Mouse (Mus musculus) MEL (cell line): ENCODE measurements at regions not wholly inside any gene's neighbourhood (a gene's known extent, or its start where the extent isn't known, plus 50 kb on each side); places are given as distances from the start of the nearest gene placed in this dataset.

Experiments
- DNase-seq: peaks from one replicate; pipeline ENCODE4 v3.0.0; 2011; ENCODE audit warnings: low read depth, low spot score
- H3K27ac ChIP-seq: 2 replicates; pipeline ENCODE4 v1.5.1; 2012; ENCODE audit warnings: low read depth, mild to moderate bottlenecking, control low read depth, low read length, moderate library complexity; ENCODE audit not compliant: control insufficient read depth
- H3K27me3 ChIP-seq, 2 experiments: fragments of 150-350 bp in 1 of 2; sonication (generic) in 1 of 2; 2 replicates each; pipeline ENCODE4 v1.6.1; 2012; ENCODE audit warnings: low read length in 2 of 2, mild to moderate bottlenecking in 2 of 2, improper control_type of control experiment in 1 of 2, moderate library complexity in 1 of 2; ENCODE audit not compliant: insufficient read depth in 2 of 2, control insufficient read depth in 1 of 2
- H3K36me3 ChIP-seq, 2 experiments: 2 replicates each; pipeline ENCODE4 v1.6.1; 2012 to 2014; ENCODE audit warnings: low read length in 2 of 2, improper control_type of control experiment in 1 of 2, inconsistent platforms in 1 of 2, mild to moderate bottlenecking in 1 of 2; ENCODE audit not compliant: insufficient read depth in 2 of 2, control insufficient read depth in 1 of 2
- H3K4me1 ChIP-seq, 2 experiments: fragments of 150-350 bp in 1 of 2; sonication (generic) in 1 of 2; 2 replicates each; pipeline ENCODE4 v1.6.1; 2012; ENCODE audit warnings: low read length in 2 of 2, improper control_type of control experiment in 1 of 2, mild to moderate bottlenecking in 1 of 2; ENCODE audit not compliant: insufficient read depth in 2 of 2, control insufficient read depth in 1 of 2
- H3K4me3 ChIP-seq, 2 experiments: fragments of 150-350 bp in 1 of 2; sonication (generic) in 1 of 2; 2 replicates each; pipeline ENCODE4 v1.5.1; 2012; ENCODE audit warnings: low read depth in 2 of 2, low read length in 2 of 2, mild to moderate bottlenecking in 2 of 2, moderate library complexity in 2 of 2, control low read depth in 1 of 2, improper control_type of control experiment in 1 of 2; ENCODE audit not compliant: control insufficient read depth in 1 of 2, insufficient read depth in 1 of 2
- H3K79me2 ChIP-seq: 2 replicates; pipeline ENCODE4 v1.6.1; 2012; ENCODE audit warnings: mild to moderate bottlenecking, low read length, moderate library complexity; ENCODE audit not compliant: control insufficient read depth, poor library complexity, insufficient read depth
- H3K9ac ChIP-seq: 2 replicates; pipeline ENCODE4 v1.6.1; 2012; ENCODE audit warnings: low read depth, mild to moderate bottlenecking, control low read depth, low read length, moderate library complexity; ENCODE audit not compliant: control insufficient read depth, poor library complexity, severe bottlenecking
- H3K9me3 ChIP-seq: fragments of 150-350 bp; sonication (generic); replicated peaks from 2 replicates; pipeline ENCODE4 v1.6.1; 2012; ENCODE audit warnings: mild to moderate bottlenecking, low read length, improper control_type of control experiment, moderate library complexity; ENCODE audit not compliant: insufficient read depth
- CHD1 ChIP-seq: IDR thresholded peaks from 2 replicates; pipeline ENCODE4 v1.6.1; 2012; ENCODE audit warnings: low read depth, mild to moderate bottlenecking, inconsistent platforms, low read length, improper control_type of control experiment
- CTCF ChIP-seq, 3 experiments: IDR thresholded peaks in 2 of 3; conservative IDR thresholded peaks in 1 of 3; 2 replicates each; pipeline ENCODE4 v1.5.1; 2011 to 2012; ENCODE audit warnings: low read length in 3 of 3, low read depth in 2 of 3, mild to moderate bottlenecking in 2 of 3, improper control_type of control experiment in 1 of 3, inconsistent platforms in 1 of 3, mixed read lengths in 1 of 3, moderate library complexity in 1 of 3; ENCODE audit not compliant: control insufficient read depth in 1 of 3, insufficient read depth in 1 of 3, poor library complexity in 1 of 3, severe bottlenecking in 1 of 3
- E2F4 ChIP-seq: IDR thresholded peaks from 2 replicates; pipeline ENCODE4 v1.6.1; 2011; ENCODE audit warnings: low read depth, low read length, improper control_type of control experiment, borderline replicate concordance
- ELF1 ChIP-seq: IDR thresholded peaks from 2 replicates; pipeline ENCODE4 v1.6.1; 2014; ENCODE audit warnings: low read depth, mild to moderate bottlenecking, inconsistent platforms, low read length, improper control_type of control experiment, moderate library complexity
- GATA1 ChIP-seq: IDR thresholded peaks from 2 replicates; pipeline ENCODE4 v1.6.1; 2011; ENCODE audit warnings: low read depth, low read length, improper control_type of control experiment
- MAX ChIP-seq: IDR thresholded peaks from 2 replicates; pipeline ENCODE4 v1.6.1; 2011; ENCODE audit warnings: low read length, improper control_type of control experiment
- MXI1 ChIP-seq: IDR thresholded peaks from 2 replicates; pipeline ENCODE4 v1.6.1; 2011; ENCODE audit warnings: mild to moderate bottlenecking, low read depth, low read length, improper control_type of control experiment
- MYB ChIP-seq: IDR thresholded peaks from 2 replicates; pipeline ENCODE4 v1.6.1; 2011; ENCODE audit warnings: mild to moderate bottlenecking, low read depth, low read length, improper control_type of control experiment
- POLR2A ChIP-seq, 2 experiments: IDR thresholded peaks; 2 replicates each; pipeline ENCODE4 v1.6.1; 2011 to 2012; ENCODE audit warnings: low read length in 2 of 2, mild to moderate bottlenecking in 2 of 2, control low read depth in 1 of 2, improper control_type of control experiment in 1 of 2, low read depth in 1 of 2, moderate library complexity in 1 of 2; ENCODE audit not compliant: control insufficient read depth in 1 of 2, insufficient read depth in 1 of 2, poor library complexity in 1 of 2
- POLR2AphosphoS5 ChIP-seq: IDR thresholded peaks from 2 replicates; pipeline ENCODE4 v1.6.1; 2012; ENCODE audit warnings: low read depth, borderline replicate concordance, mild to moderate bottlenecking, inconsistent platforms, low read length, moderate library complexity, mixed read lengths
- SIN3A ChIP-seq: IDR thresholded peaks from 2 replicates; pipeline ENCODE4 v1.6.1; 2012; ENCODE audit warnings: low read length, improper control_type of control experiment, inconsistent platforms
- SMC3 ChIP-seq: IDR thresholded peaks from 2 replicates; pipeline ENCODE4 v1.6.1; 2011; ENCODE audit warnings: low read depth, low read length, improper control_type of control experiment
- TAL1 ChIP-seq: IDR thresholded peaks from 2 replicates; pipeline ENCODE4 v1.6.1; 2012; ENCODE audit warnings: mild to moderate bottlenecking, inconsistent platforms, low read length, moderate library complexity, mixed read lengths
- TBP ChIP-seq: IDR thresholded peaks from 2 replicates; pipeline ENCODE4 v1.8.0; 2011; ENCODE audit warnings: low read depth, low read length, improper control_type of control experiment
- UBTF ChIP-seq: IDR thresholded peaks from 2 replicates; pipeline ENCODE4 v1.6.1; 2012; ENCODE audit warnings: low read depth, mild to moderate bottlenecking, inconsistent platforms, low read length, improper control_type of control experiment, moderate library complexity, borderline replicate concordance; ENCODE audit not compliant: insufficient read depth
- USF1 ChIP-seq: IDR thresholded peaks from 2 replicates; pipeline ENCODE4 v1.6.1; 2014; ENCODE audit warnings: low read depth, mild to moderate bottlenecking, inconsistent platforms, low read length, improper control_type of control experiment, moderate library complexity
- ZC3H11A ChIP-seq: IDR thresholded peaks from 2 replicates; pipeline ENCODE4 v1.6.1; 2012; ENCODE audit warnings: low read depth, mild to moderate bottlenecking, inconsistent platforms, low read length, improper control_type of control experiment
- ZKSCAN1 ChIP-seq: IDR thresholded peaks from 2 replicates; pipeline ENCODE4 v1.6.1; 2012; ENCODE audit warnings: low read depth, mild to moderate bottlenecking, inconsistent platforms, low read length, improper control_type of control experiment, moderate library complexity
- ZMIZ1 ChIP-seq: IDR thresholded peaks from 2 replicates; pipeline ENCODE4 v1.6.1; 2012; ENCODE audit warnings: low read depth, mild to moderate bottlenecking, inconsistent platforms, low read length, improper control_type of control experiment, moderate library complexity
- ZNF384 ChIP-seq: IDR thresholded peaks from 2 replicates; pipeline ENCODE4 v1.6.1; 2012; ENCODE audit warnings: low read depth, mild to moderate bottlenecking, inconsistent platforms, low read length, improper control_type of control experiment

GRCm38 (mm10) chr7:138682161-138682560, 163.7 kb upstream of the Ppp2r2d start:
- Histone ChIP-seq H3K36me3 (no peaks in the 10 kb centered on the region), H3K4me3 (no peak overlapping the region), H3K9me3 (no peaks in the 10 kb centered on the region), H3K27ac (no peak overlapping the region), H3K27me3 (no peaks in the 10 kb centered on the region)
- no peak for DNase-seq
- TF ChIP-seq SMC3, result no peak
- TF ChIP-seq E2F4, result no peak
- TF ChIP-seq MXI1, result no peak
- no peak for TF ChIP-seq MAX
- TF ChIP-seq POLR2A (IDR thresholded peaks at IDR 0.05; ENCODE audit: control insufficient read depth in 1 of 2, insufficient read depth in 1 of 2, low read depth in 1 of 2, low read length in 2 of 2, poor library complexity in 1 of 2), result no peak
- no peak for TF ChIP-seq CHD1
- no peak for TF ChIP-seq MYB
- no peak for TF ChIP-seq TAL1
- no peak for TF ChIP-seq TBP
- TF ChIP-seq USF1, result no peak
- TF ChIP-seq SIN3A, result no peak
- TF ChIP-seq GATA1, result no peak
- TF ChIP-seq, all 39 proteins: peak for 0
- Histone ChIP-seq H3K79me2 (no peaks in the 10 kb centered on the region), H3K4me1 (no peaks in the 10 kb centered on the region), H3K9ac (no peak overlapping the region)

- Histone ChIP-seq H3K36me3 (no peaks in the 10 kb centered on the region), H3K4me3 (no peak overlapping the region), H3K4me1 (no peaks in the 10 kb centered on the region), H3K9ac (no peak overlapping the region), H3K79me2 (no peaks in the 10 kb centered on the region), H3K27me3 (no peaks in the 10 kb centered on the region), H3K27ac (no peak overlapping the region), H3K9me3 (no peaks in the 10 kb centered on the region)
- no peak for DNase-seq
- no peak for TF ChIP-seq ELF1
- TF ChIP-seq CTCF (IDR thresholded peaks at IDR 0.05 in 2 of 3, conservative IDR thresholded peaks at IDR 0.05 in 1 of 3; ENCODE audit: control insufficient read depth in 1 of 3, insufficient read depth in 1 of 3, low read depth in 2 of 3, low read length in 3 of 3, poor library complexity in 1 of 3, severe bottlenecking in 1 of 3), result no peak
- no peak for TF ChIP-seq UBTF
- TF ChIP-seq TBP, result no peak
- no peak for TF ChIP-seq ZKSCAN1
- no peak for TF ChIP-seq ZC3H11A
- TF ChIP-seq MXI1, result no peak
- TF ChIP-seq TAL1, result no peak
- TF ChIP-seq SMC3, result no peak
These were observed 165.3 kb upstream of the Ppp2r2d start for GRCm38 (mm10) chr7:138680530-138680929.

DNA sequence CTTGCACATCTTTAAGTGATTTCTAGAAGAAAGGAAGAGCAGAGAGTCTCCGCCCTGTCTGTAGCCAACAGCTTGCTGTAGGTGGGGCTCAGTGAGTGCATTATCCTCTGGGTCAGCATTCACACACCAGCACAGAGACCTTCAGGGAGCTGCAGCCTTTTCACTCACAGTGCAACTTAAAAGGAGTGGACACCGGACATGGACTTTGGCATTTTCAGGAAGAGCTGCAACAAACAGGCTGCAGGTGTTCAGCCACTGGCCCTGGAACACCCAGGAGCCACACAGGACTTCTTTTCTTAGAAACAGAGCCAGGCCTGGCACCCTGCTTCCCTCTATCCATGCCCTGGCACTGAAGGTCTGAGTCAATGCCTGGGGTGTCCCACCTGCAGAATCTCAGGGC, 166.3 kb upstream of the Ppp2r2d start:
- no peak overlapping the region for H3K9ac ChIP-seq
- H3K36me3 ChIP-seq, result no peaks in the 10 kb centered on the region
- H3K27ac ChIP-seq, result no peak overlapping the region
- no peaks in the 10 kb centered on the region for H3K79me2 ChIP-seq
- H3K9me3 ChIP-seq, result no peaks in the 10 kb centered on the region
- no peaks in the 10 kb centered on the region for H3K4me1 ChIP-seq
- TF ChIP-seq ELF1 (no peak), ZNF384 (no peak), POLR2AphosphoS5 (no peak), ZMIZ1 (no peak), MXI1 (no peak), E2F4 (no peak)
- H3K4me3 ChIP-seq, result no peak overlapping the region
- no peaks in the 10 kb centered on the region for H3K27me3 ChIP-seq
- DNase-seq, result no peak
